Mouse (Mus musculus) liver, adult 2 months (tissue): ENCODE measurements at regions not wholly inside any gene's neighbourhood (a gene's known extent, or its start where the extent isn't known, plus 50 kb on each side); places are given as distances from the start of the nearest gene placed in this dataset.

Experiments used
- CTCF ChIP-seq: fragments of 200-500 bp; IDR thresholded peaks from 2 replicates; pipeline ENCODE4 v1.5.1; 2011; ENCODE audit warnings: low read depth, low read length, control low read depth
- POLR2A ChIP-seq: fragments of 200-500 bp; IDR thresholded peaks from 2 replicates; pipeline ENCODE4 v1.6.1; 2011; ENCODE audit warnings: low read length, control low read depth; ENCODE audit not compliant: insufficient read depth; ENCODE audit errors: extremely low read depth

- no peak for TF ChIP-seq POLR2A
- TF ChIP-seq CTCF = no peak
Measured at GRCm38 (mm10) chr1:186901548-186901947, 65.7 kb upstream of the D1Pas1 start.
